Mouse (Mus musculus): ENCODE measurements around the gene Dcun1d3.

Gene Dcun1d3

GRCm38 (mm10) chr7:119872204-119872603 lies 23.9 kb downstream of the Dcun1d3 start:
- DNase-seq, result no peak

GRCm38 (mm10) chr7:119866136-119866535 lies 30.0 kb downstream of the Dcun1d3 start:
- peak in 1 of 2 experiments; percentile 15 for DNase-seq

GRCm38 (mm10) chr7:119864500-119864899 lies 31.6 kb downstream of the Dcun1d3 start:
- no peak for DNase-seq

- no peak for DNase-seq
Measured at GRCm38 (mm10) chr7:119862167-119862566, 33.9 kb downstream of the Dcun1d3 start.

- peak; percentile 58 to 68 for DNase-seq
Measured at GRCm38 (mm10) chr7:119861335-119862091, 34.6 kb downstream of the Dcun1d3 start.

- DNase-seq, result no peak
Measured at GRCm38 (mm10) chr7:119860971-119861334, 35.1 kb downstream of the Dcun1d3 start.

GRCm38 (mm10) chr7:119860554-119860953 lies 35.5 kb downstream of the Dcun1d3 start:
- no peak for DNase-seq

- DNase-seq, result no peak
Measured at GRCm38 (mm10) chr7:119860116-119860515, 36.0 kb downstream of the Dcun1d3 start.

GRCm38 (mm10) chr7:119859476-119859875 lies 36.6 kb downstream of the Dcun1d3 start:
- peak; percentile 34 to 43 for DNase-seq

- DNase-seq, result no peak
Measured at GRCm38 (mm10) chr7:119855031-119855430, 41.1 kb downstream of the Dcun1d3 start.

GRCm38 (mm10) chr7:119854362-119854761 lies 41.7 kb downstream of the Dcun1d3 start:
- no peak for DNase-seq

- DNase-seq, result no peak
Measured at GRCm38 (mm10) chr7:119853186-119853585, 42.9 kb downstream of the Dcun1d3 start.

- DNase-seq, result no peak
Measured at GRCm38 (mm10) chr7:119852494-119852893, 43.6 kb downstream of the Dcun1d3 start.

GRCm38 (mm10) chr7:119850737-119851136 lies 45.4 kb downstream of the Dcun1d3 start:
- DNase-seq, result no peak

- peak; percentile 82 to 87 for DNase-seq
Measured at GRCm38 (mm10) chr7:119849096-119849495, 47.0 kb downstream of the Dcun1d3 start.

GRCm38 (mm10) chr7:119847396-119847795 lies 48.7 kb downstream of the Dcun1d3 start:
- no peak for DNase-seq

- DNase-seq, result no peak
Measured at GRCm38 (mm10) chr7:119845541-119845940, 50.6 kb downstream of the Dcun1d3 start.

- no peak for DNase-seq
Measured at GRCm38 (mm10) chr7:119841820-119842449, 54.2 kb downstream of the Dcun1d3 start.

GRCm38 (mm10) chr7:119835996-119836777 lies 59.9 kb downstream of the Dcun1d3 start:
- DNase-seq, result no peak

- no peak for DNase-seq
Measured at GRCm38 (mm10) chr7:119835371-119835770, 60.7 kb downstream of the Dcun1d3 start.

GRCm38 (mm10) chr7:119808723-119809122 lies 87.4 kb downstream of the Dcun1d3 start:
- DNase-seq, result no peak

- DNase-seq, result no peak
Measured at GRCm38 (mm10) chr7:119807396-119807795, 88.7 kb downstream of the Dcun1d3 start.

Data from cerebellum, postnatal 10 days (tissue).